Mouse (Mus musculus): ENCODE measurements around the gene Hexb. TPM values are rescaled to one million over a fixed set of nuclear protein-coding genes. Genes with fewer than 3 reads are reported as not detected.

Hexb gene
- total RNA-seq (2021), result 10 to 100 TPM; 12.8 to 13.0 TPM
- long read RNA-seq, experiment 1, transcript Hexb-201 (14 exons, 1,905 nt), result major isoform, 22 of 22 reads
- long read RNA-seq, experiment 1, partial matches to known transcripts, result 0 of 22 reads
- long read RNA-seq, experiment 1, other reads (novel, unspliced or antisense), result 0 of 22 reads
- long read RNA-seq, experiment 2, transcript Hexb-201 (14 exons, 1,905 nt), result major isoform, 7 of 8 reads
- long read RNA-seq, experiment 2, partial matches to known transcripts, result 0 of 8 reads
- long read RNA-seq, experiment 2, other reads (novel, unspliced or antisense), result 1 of 8 reads

DNA sequence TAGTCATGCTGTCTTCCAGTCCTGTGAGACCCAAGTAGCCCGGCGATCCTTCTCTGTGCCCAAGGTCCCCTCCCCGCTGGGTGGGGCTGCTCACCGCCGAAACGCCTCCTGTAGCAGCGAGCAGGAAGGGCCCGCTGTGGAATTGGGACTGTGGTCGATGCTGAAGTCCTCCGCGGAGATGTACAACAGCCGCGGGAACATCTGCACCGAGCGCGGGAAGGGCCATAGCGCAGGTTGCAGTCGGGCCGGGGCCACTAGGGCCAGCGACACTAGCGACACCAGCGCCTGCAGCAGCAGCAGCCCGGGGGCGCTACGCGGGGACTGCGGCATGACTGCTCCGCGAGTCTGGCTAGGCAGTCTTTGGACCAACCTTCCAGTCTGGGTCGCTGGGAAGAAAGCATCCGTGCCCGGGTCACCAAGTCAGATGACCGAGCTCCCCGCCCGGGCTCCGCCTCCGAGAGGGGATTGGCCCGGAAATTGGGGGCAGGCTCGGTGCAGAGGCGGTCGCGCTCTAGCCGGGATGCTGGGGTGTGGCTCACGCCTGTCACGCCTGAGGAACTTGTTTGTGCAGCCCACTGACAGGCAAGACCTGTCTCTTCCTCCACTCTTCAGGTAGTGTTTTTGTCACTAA lies at the start of gene Hexb:
Gene Hexb, minus strand, starts transcription at position 426 of the 631 bp plus-strand sequence.
- DNase-seq, result peak; percentile 95
- intact Hi-C loops (cut with DNase I; ENCODE audit: low total_unique reads), result no loop called here

DNA sequence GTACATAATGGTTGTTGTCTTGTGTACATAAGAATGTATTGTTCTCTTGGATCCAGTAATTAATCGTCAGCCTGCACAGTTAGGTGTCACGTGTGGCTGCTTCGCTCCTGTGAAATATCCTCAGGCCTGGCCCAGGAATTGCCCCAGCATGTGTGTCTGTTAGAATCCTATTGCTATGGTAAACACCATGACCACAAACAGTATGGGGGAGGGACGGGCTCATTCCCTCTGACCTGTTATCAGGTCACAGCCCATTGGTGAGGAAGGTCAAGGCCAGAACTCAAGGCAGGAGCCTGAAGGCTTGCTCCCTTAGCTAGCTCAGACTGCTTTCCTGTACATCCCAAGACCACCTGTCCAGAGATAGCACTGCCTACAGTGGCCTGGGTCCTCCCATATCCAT lies 49.6 kb upstream of the Hexb start:
- intact Hi-C loops (cut with DNase I; ENCODE audit: low total_unique reads), result loop anchor here (5.0 to 10.0 kb wide), 2 partner anchors 45 to 597 kb away; no protein-coding TSS in a partner anchor

GRCm38 (mm10) chr13:97246217-97246616 lies 48.1 kb upstream of the Hexb start:
- intact Hi-C loops (cut with DNase I; ENCODE audit: low total_unique reads), result loop anchor here (5.0 to 10.0 kb wide), 2 partner anchors 46 to 599 kb away; no protein-coding TSS in a partner anchor
- peak; percentile 17 for DNase-seq

More for the DNA sequence above, 49.6 kb upstream of the Hexb start:
- DNase-seq, result no peak

DNA sequence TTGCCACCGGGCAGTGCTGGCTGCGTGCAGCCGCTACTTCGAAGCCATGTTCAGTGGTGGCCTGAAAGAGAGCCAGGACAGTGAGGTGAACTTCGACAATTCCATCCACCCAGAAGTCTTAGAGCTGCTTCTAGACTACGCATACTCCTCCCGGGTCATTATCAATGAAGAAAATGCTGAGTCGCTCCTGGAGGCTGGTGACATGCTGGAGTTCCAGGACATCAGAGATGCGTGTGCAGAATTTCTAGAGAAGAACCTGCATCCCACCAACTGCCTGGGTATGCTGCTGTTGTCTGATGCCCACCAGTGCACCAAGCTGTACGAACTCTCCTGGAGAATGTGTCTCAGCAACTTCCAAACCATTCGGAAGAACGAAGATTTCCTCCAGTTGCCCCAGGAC lies 47.0 kb upstream of the Hexb start:
- intact Hi-C loops (cut with DNase I; ENCODE audit: low total_unique reads), result loop anchor here (5.0 to 10.0 kb wide), 2 partner anchors 47 to 600 kb away; no protein-coding TSS in a partner anchor
- DNase-seq, result no peak

DNA sequence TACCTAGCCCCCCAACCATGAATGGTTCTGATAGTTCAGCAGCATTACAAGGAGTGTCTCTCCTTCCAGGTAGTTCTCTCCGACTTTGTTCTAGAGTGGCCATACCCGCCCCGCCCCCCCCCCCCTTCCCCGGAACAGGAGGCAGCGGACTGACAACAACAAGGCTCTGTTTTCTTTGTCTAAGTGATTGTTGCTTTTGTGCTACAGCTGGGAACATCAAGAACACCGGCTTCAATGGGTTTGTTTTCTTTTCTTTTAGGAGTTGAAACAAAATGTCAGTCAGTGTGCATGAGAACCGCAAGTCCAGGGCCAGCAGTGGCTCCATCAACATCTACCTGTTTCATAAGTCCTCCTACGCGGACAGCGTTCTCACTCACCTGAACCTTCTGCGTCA lies 46.6 kb upstream of the Hexb start:
- no peak for DNase-seq
- intact Hi-C loops (cut with DNase I; ENCODE audit: low total_unique reads), result loop anchor here (5.0 to 10.0 kb wide), 3 partner anchors 48 to 600 kb away; no protein-coding TSS in a partner anchor

DNA sequence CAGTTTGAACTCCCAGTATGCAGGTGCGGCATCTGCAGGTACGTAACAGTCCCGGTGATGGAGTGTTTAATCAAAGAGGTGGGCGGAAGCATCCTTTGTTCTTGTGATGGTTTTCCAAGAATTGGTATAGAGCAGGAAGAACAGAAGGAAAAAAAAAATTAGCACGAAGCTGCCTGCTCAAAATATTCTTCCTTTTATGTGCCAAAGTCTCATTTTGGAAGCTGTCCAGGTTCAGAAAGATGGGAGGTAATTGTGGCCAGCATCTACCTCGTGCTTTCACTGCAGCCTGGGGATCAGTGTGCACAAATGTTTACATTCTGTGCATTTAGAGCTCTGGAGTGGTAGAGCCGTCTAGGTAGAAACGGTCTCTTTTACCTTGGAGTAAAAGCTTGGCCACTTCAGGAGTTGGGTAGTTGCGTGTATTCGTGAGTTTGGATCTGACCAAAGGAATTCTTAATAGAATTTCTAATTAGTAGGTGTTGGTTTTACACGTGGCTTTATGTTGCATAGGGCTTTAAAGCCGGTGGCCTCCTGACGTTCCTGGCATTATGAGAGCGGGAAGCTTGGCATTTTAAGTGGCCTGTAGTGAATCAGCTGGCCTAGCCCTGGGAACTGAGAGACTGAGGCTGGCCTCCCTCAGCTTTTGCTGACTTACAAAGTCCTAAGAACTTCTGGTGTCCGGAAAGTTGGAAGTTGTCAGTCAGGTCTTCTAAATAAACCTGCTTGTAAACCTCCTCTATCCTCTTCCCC lies 46.0 kb upstream of the Hexb start:
- intact Hi-C loops (cut with DNase I; ENCODE audit: low total_unique reads), result loop anchor here (5.0 to 10.0 kb wide), 2 partner anchors 358 to 601 kb away; no protein-coding TSS in a partner anchor

GRCm38 (mm10) chr13:97242716-97243115 lies 44.6 kb upstream of the Hexb start:
- intact Hi-C loops (cut with DNase I; ENCODE audit: low total_unique reads), result loop anchor here (5.0 to 10.0 kb wide), 2 partner anchors 360 to 602 kb away; no protein-coding TSS in a partner anchor
- DNase-seq, result no peak

More for the DNA sequence above, 46.0 kb upstream of the Hexb start:
- DNase-seq, result no peak

DNA sequence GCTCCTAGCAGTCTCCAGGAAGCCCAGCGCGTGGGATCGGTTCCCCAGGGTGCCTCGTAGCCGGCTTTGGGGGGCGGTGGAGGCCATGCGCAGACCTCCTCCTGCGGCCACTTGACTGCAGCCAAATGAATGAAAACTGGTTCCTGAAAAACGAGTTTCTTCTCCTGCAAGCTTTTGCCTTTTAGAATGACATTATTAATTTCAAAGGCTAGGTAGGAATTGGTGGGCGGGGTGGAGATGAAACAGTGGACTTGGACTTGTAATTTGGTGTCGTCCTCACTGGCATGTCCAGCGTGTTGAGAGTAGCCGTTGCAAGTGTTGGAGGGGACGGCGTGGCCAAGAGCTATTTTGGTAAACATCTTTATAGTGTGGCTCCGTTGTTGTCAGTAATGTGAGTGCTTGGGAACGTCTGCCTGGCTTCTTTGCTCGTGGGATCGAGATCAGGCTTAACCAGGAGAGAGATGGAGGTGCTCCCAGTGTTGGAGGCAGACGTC lies 43.7 kb upstream of the Hexb start:
- intact Hi-C loops (cut with DNase I; ENCODE audit: low total_unique reads), result loop anchor here (5.0 to 10.0 kb wide), 2 partner anchors 360 to 603 kb away; no protein-coding TSS in a partner anchor
- no peak for DNase-seq

GRCm38 (mm10) chr13:97240965-97241786 lies 43.0 kb upstream of the Hexb start, which contains the start of gene Enc1:
Enc1 (plus strand) TSS chr13:97241105.
- intact Hi-C loops (cut with DNase I; ENCODE audit: low total_unique reads), result loop anchor here (5.0 to 10.0 kb wide), 2 partner anchors 361 to 604 kb away; no protein-coding TSS in a partner anchor
- DNase-seq, result peak; percentile 91

- intact Hi-C loops (cut with DNase I; ENCODE audit: low total_unique reads), result loop anchor here (5.0 to 10.0 kb wide), 2 partner anchors 362 to 604 kb away; no protein-coding TSS in a partner anchor
- DNase-seq, result peak; percentile 85
Measured at GRCm38 (mm10) chr13:97240279-97240964, 42.3 kb upstream of the Hexb start.

GRCm38 (mm10) chr13:97239343-97240180 lies 41.4 kb upstream of the Hexb start:
- intact Hi-C loops (cut with DNase I; ENCODE audit: low total_unique reads), result loop anchor here (5.0 to 10.0 kb wide), 2 partner anchors 363 to 605 kb away; no protein-coding TSS in a partner anchor
- DNase-seq, result peak; percentile 40

DNA sequence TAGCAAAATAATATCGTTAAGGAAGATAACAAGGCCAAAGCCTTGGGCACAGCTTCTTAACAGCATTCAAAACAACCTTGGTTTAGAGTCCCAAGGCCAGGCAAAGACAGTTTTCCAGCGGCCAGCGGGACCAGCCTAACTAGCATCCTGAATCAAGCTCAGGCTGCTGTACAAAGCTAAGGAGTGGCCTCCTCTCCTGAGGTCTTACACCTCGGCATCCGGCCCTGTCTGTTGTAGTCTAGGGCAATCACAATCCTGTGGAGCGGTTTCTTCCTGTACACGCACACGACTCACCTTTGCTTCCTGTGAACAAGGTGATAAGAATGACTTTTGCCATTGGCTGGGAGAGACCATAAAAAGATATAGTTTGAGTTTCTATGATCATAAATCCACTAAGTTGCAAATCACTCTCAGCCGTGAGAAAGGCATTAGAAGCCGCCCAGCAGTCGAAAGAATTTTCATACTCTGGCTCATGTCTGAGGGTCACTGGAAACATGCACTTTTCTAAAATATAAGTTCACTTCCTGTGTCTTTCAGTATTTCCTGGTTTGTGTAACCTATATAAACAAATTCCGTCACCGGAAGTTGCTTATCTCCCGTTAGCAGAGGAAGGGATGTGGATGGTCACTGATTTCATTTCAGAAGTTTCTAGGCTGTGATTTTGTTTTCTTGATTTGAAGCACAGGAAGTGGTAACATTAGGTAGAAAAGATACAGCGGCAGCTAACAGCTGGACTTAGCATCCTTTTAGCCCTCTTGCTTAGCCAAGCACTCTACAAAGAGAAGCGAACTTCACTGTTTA lies 40.2 kb upstream of the Hexb start:
- intact Hi-C loops (cut with DNase I; ENCODE audit: low total_unique reads), result no loop called here
- no peak for DNase-seq

DNA sequence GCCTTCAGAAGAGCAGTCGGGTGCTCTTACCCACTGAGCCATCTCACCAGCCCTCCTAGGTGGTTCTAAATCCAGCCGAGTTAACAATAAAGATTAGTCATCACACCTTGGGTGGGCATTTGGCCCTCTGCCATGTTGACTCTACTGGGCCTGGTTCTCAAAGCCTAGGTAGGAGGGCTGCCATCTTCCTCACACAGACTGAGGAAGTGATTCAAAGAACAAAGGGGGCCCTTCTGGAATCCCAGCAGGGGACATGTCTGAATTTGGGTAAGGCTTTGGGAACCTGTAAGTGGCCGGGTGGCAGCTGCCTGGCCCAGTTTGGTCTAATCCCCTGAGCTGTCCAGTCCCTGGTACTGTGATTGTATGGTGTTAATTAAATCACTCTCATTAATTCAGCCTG lies 39.5 kb upstream of the Hexb start:
- no peak for DNase-seq
- intact Hi-C loops (cut with DNase I; ENCODE audit: low total_unique reads), result no loop called here

DNA sequence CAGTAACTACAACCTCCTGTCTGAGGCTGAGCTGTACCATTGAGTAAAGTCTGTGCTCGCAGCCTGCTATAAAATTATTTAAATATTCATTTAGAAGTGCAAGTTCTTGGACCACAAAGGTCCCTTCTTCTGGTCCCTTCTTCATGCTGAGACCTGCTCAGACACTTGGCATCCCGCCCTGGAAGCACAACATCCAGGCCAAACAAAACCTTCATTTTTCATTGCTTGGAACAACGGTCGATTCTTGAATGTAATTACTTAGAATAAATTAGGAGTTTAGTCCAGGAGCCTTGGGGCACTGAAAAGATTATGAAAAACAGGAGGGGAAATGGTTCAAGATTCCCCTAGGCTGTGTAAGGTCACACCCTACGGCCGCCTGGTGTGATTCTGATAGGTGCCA lies 37.8 kb upstream of the Hexb start:
- DNase-seq, result no peak
- intact Hi-C loops (cut with DNase I; ENCODE audit: low total_unique reads), result loop anchor here (2.0 kb wide), 1 partner anchor 703 kb away; no protein-coding TSS in a partner anchor

DNA sequence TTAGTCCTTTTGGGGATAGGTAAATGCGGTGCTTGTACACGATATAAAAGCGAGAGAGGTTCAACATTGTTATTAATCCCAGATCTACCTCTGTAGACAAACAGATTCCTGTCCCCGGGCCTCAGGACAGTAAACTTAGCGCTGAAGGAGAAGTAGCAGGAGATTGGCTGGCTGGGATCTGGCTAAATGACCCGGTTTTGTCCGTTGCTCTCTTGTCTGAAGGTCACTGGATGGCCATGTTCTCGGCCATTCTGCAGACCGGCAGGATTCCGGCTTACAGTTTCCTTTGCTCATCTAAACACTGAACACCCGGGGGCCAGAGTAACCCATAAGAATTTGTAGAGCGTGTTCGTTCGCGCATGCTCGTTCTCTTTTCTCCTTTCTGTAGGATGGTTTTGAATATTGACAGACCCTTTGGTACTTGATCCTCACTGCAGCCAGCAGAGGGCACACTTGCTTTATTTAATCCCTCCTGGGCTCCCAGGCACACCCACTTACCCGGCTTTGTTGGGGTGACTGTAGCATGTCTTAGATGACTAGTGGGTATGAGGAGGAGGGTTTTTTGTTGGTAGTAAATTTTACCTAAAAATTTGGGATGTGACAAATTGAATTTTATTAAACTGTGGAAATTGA lies 36.7 kb upstream of the Hexb start:
- intact Hi-C loops (cut with DNase I; ENCODE audit: low total_unique reads), result loop anchor here (2.0 kb wide), 1 partner anchor 704 kb away; no protein-coding TSS in a partner anchor
- peak; percentile 74 for DNase-seq

- no peak for DNase-seq
- intact Hi-C loops (cut with DNase I; ENCODE audit: low total_unique reads), result no loop called here
Measured at GRCm38 (mm10) chr13:97233092-97233491, 34.9 kb upstream of the Hexb start.

All from gastrocnemius, postnatal 14 days (tissue).